Mouse (Mus musculus): ENCODE measurements around the gene 1600002K03Rik.
A peak's percentile ranks its signal among the peaks of the same experiment; 100 is the strongest.
"Not testable (repeated sequence)": the region's sequence is repeated elsewhere in the genome, so short reads cannot be mapped to it uniquely, and the experiment has no call there.

1600002K03Rik gene

DNA sequence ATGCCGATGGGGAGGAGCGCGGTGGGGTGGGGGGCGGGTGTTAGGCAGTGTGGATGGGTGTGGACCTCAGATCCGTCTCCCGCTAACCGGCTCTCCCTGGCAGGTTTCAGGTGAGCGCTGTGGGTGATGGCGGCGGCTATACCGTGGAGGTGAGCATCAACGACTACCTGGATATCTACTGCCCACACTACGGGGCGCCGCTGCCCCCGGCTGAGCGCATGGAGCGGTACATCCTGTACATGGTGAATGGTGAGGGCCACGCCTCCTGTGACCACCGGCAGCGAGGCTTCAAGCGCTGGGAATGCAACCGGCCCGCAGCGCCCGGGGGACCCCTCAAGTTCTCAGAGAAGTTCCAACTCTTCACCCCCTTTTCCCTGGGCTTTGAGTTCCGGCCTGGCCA lies 13.9 kb downstream of the 1600002K03Rik start:
- DNase-seq (ENCODE audit: low read depth, low spot score) = no peak

DNA sequence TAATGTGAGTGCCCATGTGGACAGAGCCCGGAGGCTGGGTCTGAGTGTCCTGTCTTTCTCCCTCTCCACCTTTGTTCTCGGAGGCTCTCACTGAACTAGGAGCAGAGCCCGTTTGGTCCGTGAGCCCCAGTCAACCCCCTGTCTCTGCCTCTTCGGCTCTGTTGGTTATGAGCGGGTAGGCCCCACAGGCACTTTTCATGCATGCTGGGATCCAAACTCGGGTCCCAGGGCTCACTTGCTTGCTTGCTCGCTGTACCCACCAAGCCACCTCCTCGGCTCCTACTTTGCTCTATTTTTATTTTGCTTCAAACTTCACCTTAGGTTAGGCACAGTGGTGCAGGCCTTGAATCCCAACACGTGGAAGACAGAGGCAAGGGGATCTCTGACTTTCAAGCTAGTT lies 15.0 kb downstream of the 1600002K03Rik start:
- no peak for DNase-seq (ENCODE audit: low read depth, low spot score)

DNA sequence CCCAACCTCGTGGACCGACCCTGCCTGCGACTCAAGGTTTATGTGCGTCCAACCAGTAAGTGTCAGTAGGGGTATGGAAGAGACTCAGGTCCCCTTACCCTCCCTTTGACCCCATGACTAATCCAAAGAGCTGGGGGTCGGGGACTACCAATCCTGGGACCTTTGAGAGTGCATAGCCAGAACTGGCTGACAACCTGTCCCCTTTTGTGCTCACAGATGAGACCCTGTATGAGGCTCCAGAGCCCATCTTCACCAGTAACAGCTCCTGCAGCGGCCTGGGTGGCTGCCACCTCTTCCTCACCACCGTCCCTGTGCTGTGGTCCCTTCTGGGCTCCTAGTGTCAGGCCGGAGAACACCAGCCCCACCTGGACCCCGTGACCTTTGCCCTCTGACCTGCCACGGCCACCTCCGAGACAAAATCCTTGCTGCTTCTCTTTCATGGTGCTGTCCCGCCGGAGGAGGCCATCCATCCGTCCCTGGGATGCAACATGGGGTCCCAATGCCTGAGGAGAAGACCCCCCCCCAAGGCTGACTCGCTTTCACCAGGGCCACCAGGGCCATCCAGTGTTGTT lies 15.8 kb downstream of the 1600002K03Rik start:
- no peak for DNase-seq (ENCODE audit: low read depth, low spot score)

- DNase-seq (ENCODE audit: low read depth, low spot score) = no peak
Measured at GRCm38 (mm10) chr10:80189999-80190398, 17.3 kb downstream of the 1600002K03Rik start.

- DNase-seq (ENCODE audit: low read depth, low spot score) = no peak
Measured at GRCm38 (mm10) chr10:80190491-80191051, 17.8 kb downstream of the 1600002K03Rik start.

DNA sequence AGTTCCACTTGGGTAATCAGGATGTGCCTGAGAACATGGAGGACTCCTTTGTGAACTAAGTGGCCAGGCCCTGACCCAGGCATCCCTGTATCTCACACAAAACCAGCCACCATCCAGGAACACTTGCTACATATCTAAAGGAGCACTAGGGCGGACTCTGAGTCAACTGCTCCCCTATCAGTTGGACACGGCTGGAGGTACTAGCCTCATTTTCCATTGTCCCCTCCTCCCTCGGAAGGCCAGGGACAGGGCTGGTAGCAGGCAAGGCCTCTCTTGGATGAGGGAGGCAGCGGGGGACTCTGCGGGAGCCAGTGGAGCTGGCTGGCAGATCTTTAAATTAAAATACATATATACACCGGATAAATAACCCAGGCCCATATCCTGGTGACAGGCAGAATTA lies 21.2 kb downstream of the 1600002K03Rik start:
- DNase-seq (ENCODE audit: low read depth, low spot score) = no peak

DNA sequence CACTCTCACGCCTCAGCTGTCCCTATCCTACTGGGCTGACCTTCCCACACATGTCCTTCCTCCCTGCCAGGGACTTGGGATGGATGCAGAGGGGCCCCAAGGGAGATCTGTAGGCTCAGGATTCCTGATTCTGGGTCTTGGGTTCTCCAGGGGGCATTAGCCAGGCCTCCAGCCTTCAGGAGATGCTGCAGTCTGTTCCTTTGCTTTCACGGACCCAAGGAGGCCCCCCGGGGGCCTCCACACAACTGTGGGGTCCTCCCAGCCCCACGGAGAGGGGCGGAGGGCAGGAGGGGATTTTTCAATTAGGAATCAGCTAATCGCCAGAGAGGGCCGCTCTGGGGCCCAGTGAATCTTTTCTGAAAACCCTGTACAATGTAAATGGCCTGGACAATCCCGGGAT lies 21.7 kb downstream of the 1600002K03Rik start:
- no peak for DNase-seq (ENCODE audit: low read depth, low spot score)

GRCm38 (mm10) chr10:80196167-80196566 lies 23.4 kb downstream of the 1600002K03Rik start:
- DNase-seq (ENCODE audit: low read depth, low spot score) = no peak

- no peak for DNase-seq (ENCODE audit: low read depth, low spot score)
Measured at GRCm38 (mm10) chr10:80196778-80197581, 24.2 kb downstream of the 1600002K03Rik start.

DNA sequence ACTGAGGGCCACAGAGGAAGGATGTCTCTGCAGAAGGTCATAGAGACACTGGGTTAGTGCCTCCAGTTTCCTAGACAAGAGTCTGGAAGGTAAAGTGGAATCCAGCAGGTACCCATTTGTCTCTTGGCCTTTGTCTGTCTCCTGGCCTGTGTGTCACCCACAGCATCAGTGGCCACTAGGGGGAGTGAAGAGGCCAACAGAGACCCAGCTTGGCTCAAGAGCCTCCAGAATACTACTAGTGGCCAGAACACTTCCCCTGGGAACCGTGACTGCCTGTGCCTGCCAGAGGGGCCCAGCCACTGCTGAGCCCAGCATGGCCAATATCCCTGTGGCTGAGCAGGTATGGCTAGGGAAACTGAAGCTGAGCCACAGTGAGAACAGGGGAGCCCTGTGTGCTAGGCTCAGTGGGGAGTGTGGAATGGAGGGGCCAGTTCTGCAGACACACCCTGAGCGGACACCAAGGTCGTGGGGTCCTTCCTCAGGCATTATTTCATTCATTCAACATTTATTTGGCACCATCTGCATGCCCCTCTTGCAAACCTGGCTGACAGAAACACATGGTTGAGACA lies 26.8 kb downstream of the 1600002K03Rik start:
- peak; percentile 87 for DNase-seq (ENCODE audit: low read depth, low spot score)

DNA sequence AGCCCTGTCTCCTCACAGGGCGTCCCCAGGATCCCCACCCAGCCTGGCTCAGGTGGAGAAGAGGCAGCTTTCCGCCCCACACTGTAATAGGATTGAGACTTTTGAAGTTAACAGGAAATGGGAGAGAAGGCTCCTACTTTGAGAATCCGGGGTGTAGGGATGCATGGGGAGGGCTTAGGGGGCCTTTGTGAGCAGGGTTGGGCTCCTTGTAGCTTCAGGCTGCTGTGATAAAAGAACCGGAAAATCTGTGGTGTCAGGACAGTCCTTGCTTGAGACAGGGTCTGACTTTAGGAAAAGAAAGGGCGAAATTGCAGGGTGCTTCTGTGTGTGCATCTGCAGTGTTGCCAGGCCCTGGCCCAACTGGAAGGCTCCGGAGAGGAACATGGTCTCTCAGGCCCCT lies 27.7 kb downstream of the 1600002K03Rik start:
- no peak for DNase-seq (ENCODE audit: low read depth, low spot score)

DNA sequence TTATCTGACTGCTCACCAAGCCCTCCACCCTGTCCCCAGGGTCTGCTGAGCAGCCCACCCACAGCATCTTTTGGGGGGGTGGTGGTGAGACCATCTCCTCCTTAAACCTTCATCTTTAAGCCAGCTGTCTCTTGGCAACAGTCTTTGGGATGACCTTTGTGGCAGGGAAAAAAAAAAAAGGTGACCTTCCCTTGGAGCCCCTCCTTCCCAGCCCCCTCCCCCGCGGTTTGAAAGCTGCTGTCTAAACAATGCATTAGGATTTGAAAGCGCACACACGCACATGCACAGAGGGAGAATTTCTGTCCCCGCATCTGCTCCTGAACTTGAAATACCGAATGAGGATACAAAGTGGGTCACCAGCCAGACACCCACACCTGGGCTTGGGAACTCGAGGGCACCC lies 31.3 kb downstream of the 1600002K03Rik start:
- DNase-seq (ENCODE audit: low read depth, low spot score) = no peak

- no peak for DNase-seq (ENCODE audit: low read depth, low spot score)
Measured at GRCm38 (mm10) chr10:80207201-80207600, 34.5 kb downstream of the 1600002K03Rik start.

- DNase-seq (ENCODE audit: low read depth, low spot score) = no peak
Measured at GRCm38 (mm10) chr10:80207676-80208075, 34.9 kb downstream of the 1600002K03Rik start.

GRCm38 (mm10) chr10:80208248-80208647 lies 35.5 kb downstream of the 1600002K03Rik start:
- DNase-seq (ENCODE audit: low read depth, low spot score) = no peak

GRCm38 (mm10) chr10:80208841-80209371 lies 36.2 kb downstream of the 1600002K03Rik start:
- no peak for DNase-seq (ENCODE audit: low read depth, low spot score)

- not testable (repeated sequence) for DNase-seq (ENCODE audit: low read depth, low spot score)
Measured at GRCm38 (mm10) chr10:80211547-80212103, 38.9 kb downstream of the 1600002K03Rik start.

GRCm38 (mm10) chr10:80215048-80215772 lies 42.5 kb downstream of the 1600002K03Rik start:
- no peak for DNase-seq (ENCODE audit: low read depth, low spot score)

DNA sequence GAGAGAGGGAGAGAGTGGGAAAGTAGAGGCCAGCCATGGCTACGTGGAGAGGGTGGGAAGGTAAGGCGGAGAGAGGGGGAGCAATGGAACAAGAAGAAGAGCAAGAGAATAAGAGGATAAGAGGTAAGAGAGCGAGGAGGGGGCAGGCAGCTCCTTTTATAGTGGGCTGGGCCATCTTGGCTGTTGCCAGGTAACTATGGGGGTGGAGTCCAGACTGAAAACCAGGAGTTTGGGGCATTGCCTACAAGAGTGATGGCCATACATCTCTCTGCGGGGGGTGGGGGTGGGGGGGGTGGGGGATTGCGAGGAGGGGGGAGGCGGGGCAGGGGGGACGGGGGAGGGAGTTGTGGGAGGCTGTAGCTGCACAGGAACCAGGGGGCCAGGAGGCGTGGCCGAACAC lies 47.9 kb downstream of the 1600002K03Rik start:
- DNase-seq (ENCODE audit: low read depth, low spot score) = no peak

- DNase-seq (ENCODE audit: low read depth, low spot score) = not testable (repeated sequence)
Measured at GRCm38 (mm10) chr10:80223137-80223536, 50.4 kb downstream of the 1600002K03Rik start.

Data from forelimb bud, embryonic 11.5 days (tissue).